Mouse (Mus musculus): ENCODE data around the gene Unc13d.
"Not testable (repeated sequence)": the region's sequence is repeated elsewhere in the genome, so short reads cannot be mapped to it uniquely, and the experiment has no call there.

Unc13d gene

GRCm38 (mm10) chr11:116049610-116050009 lies 28.2 kb downstream of the Unc13d start:
- no peak for DNase-seq (ENCODE audit: low read depth, low spot score)

GRCm38 (mm10) chr11:116045173-116045572 lies 32.6 kb downstream of the Unc13d start:
- DNase-seq (ENCODE audit: low read depth, low spot score): no peak

- no peak for DNase-seq (ENCODE audit: low read depth, low spot score)
Measured at GRCm38 (mm10) chr11:116043286-116043685, 34.5 kb downstream of the Unc13d start.

GRCm38 (mm10) chr11:116042372-116043138 lies 35.2 kb downstream of the Unc13d start:
- no peak for DNase-seq (ENCODE audit: low read depth, low spot score)

- DNase-seq (ENCODE audit: low read depth, low spot score): no peak
Measured at GRCm38 (mm10) chr11:116041833-116042232, 35.9 kb downstream of the Unc13d start.

GRCm38 (mm10) chr11:116040593-116040992 lies 37.2 kb downstream of the Unc13d start:
- no peak for DNase-seq (ENCODE audit: low read depth, low spot score)

- DNase-seq (ENCODE audit: low read depth, low spot score): no peak
Measured at GRCm38 (mm10) chr11:116037826-116038225, 39.9 kb downstream of the Unc13d start.

GRCm38 (mm10) chr11:116036671-116037070 lies 41.1 kb downstream of the Unc13d start:
- no peak for DNase-seq (ENCODE audit: low read depth, low spot score)

GRCm38 (mm10) chr11:116034584-116034983 lies 43.2 kb downstream of the Unc13d start:
- DNase-seq (ENCODE audit: low read depth, low spot score): no peak

- DNase-seq (ENCODE audit: low read depth, low spot score): peak; percentile 51
Measured at GRCm38 (mm10) chr11:116030898-116031845, 46.6 kb downstream of the Unc13d start.

- peak; percentile 88 for DNase-seq (ENCODE audit: low read depth, low spot score)
Measured at GRCm38 (mm10) chr11:116030088-116030897, 47.5 kb downstream of the Unc13d start, which contains the start of gene Unk. Gene Unk (plus strand): TSS chr11:116030322.

GRCm38 (mm10) chr11:116029086-116029865 lies 48.5 kb downstream of the Unc13d start:
- DNase-seq (ENCODE audit: low read depth, low spot score): no peak

- no peak for DNase-seq (ENCODE audit: low read depth, low spot score)
Measured at GRCm38 (mm10) chr11:116028177-116028865, 49.4 kb downstream of the Unc13d start.

GRCm38 (mm10) chr11:116027756-116028155 lies 50.0 kb downstream of the Unc13d start, which contains the start of gene H3f3b:
Gene H3f3b (minus strand): TSS chr11:116027962.
- DNase-seq (ENCODE audit: low read depth, low spot score): no peak

GRCm38 (mm10) chr11:116025056-116025845 lies 52.5 kb downstream of the Unc13d start:
- DNase-seq (ENCODE audit: low read depth, low spot score): no peak

- DNase-seq (ENCODE audit: low read depth, low spot score): peak; percentile 97
Measured at GRCm38 (mm10) chr11:116024356-116024808, 53.4 kb downstream of the Unc13d start.

- DNase-seq (ENCODE audit: low read depth, low spot score): peak; percentile 64
Measured at GRCm38 (mm10) chr11:116023771-116024355, 53.9 kb downstream of the Unc13d start.

GRCm38 (mm10) chr11:116023074-116023770 lies 54.5 kb downstream of the Unc13d start:
- not testable (repeated sequence) for DNase-seq (ENCODE audit: low read depth, low spot score)
